Mouse (Mus musculus): ENCODE measurements at regions not wholly inside any gene's neighbourhood (a gene's known extent, or its start where the extent isn't known, plus 50 kb on each side); places are given as distances from the start of the nearest gene placed in this dataset.
A peak's percentile ranks its signal among the peaks of the same experiment; 100 is the strongest.

GRCm38 (mm10) chr14:105402556-105402955, 144.2 kb downstream of the Ndfip2 start:
- H3K9me3 ChIP-seq (replicated peaks; ENCODE audit: insufficient read depth, low read length), result no peaks in the 10 kb centered on the region
- no peaks in the 10 kb centered on the region for H3K79me2 ChIP-seq (ENCODE audit: control insufficient read depth, insufficient read depth, low read length, poor library complexity)
- H3K4me1 ChIP-seq (ENCODE audit: control insufficient read depth in 1 of 2, insufficient read depth in 2 of 2, low read length in 2 of 2), result no peaks in the 10 kb centered on the region
- H3K36me3 ChIP-seq (ENCODE audit: control insufficient read depth in 1 of 2, insufficient read depth in 2 of 2, low read length in 2 of 2), result peaks cover 0 to 5% of the 10 kb centered on the region in 2 experiments; a peak in 2 of 4 replicates
- no peak for TF ChIP-seq CTCF (IDR thresholded peaks at IDR 0.05 in 2 of 3, conservative IDR thresholded peaks at IDR 0.05 in 1 of 3; ENCODE audit: control insufficient read depth in 1 of 3, insufficient read depth in 1 of 3, low read depth in 2 of 3, low read length in 3 of 3, poor library complexity in 1 of 3, severe bottlenecking in 1 of 3)
- TF ChIP-seq POLR2A (IDR thresholded peaks at IDR 0.05; ENCODE audit: control insufficient read depth in 1 of 2, insufficient read depth in 1 of 2, low read depth in 1 of 2, low read length in 2 of 2, poor library complexity in 1 of 2), result no peak
- no peak for TF ChIP-seq KAT2A (conservative IDR thresholded peaks at IDR 0.05; ENCODE audit: low read depth, low read length)
- no peak for TF ChIP-seq MAX (IDR thresholded peaks at IDR 0.05; ENCODE audit: low read length)
- no peak for TF ChIP-seq MAFK (IDR thresholded peaks at IDR 0.05; ENCODE audit: borderline replicate concordance, low read depth, low read length)
- no peak for TF ChIP-seq ZMIZ1 (IDR thresholded peaks at IDR 0.05; ENCODE audit: low read depth, low read length)
- no peak for TF ChIP-seq MAZ (IDR thresholded peaks at IDR 0.05; ENCODE audit: low read depth, low read length)
- TF ChIP-seq JUND (IDR thresholded peaks at IDR 0.05; ENCODE audit: low read depth, low read length), result no peak
- TF ChIP-seq ELF1 (IDR thresholded peaks at IDR 0.05; ENCODE audit: low read depth, low read length), result no peak
- no peak for TF ChIP-seq CHD2 (IDR thresholded peaks at IDR 0.05; ENCODE audit: low read length)
- no peak for TF ChIP-seq GATA1 (IDR thresholded peaks at IDR 0.05; ENCODE audit: low read depth, low read length)
- no peak for TF ChIP-seq NRF1 (IDR thresholded peaks at IDR 0.05; ENCODE audit: insufficient read depth, low read depth, low read length, poor library complexity, severe bottlenecking)
- TF ChIP-seq RCOR1 (IDR thresholded peaks at IDR 0.05; ENCODE audit: low read depth, low read length), result no peak
- no peak overlapping the region for H3K9ac ChIP-seq (ENCODE audit: control insufficient read depth, low read depth, low read length, poor library complexity, severe bottlenecking)
- no peak overlapping the region for H3K27ac ChIP-seq (ENCODE audit: control insufficient read depth, low read depth, low read length)
- DNase-seq (ENCODE audit: low read depth, low spot score), result no peak
- no peak overlapping the region for H3K4me3 ChIP-seq (ENCODE audit: control insufficient read depth in 1 of 2, insufficient read depth in 1 of 2, low read depth in 2 of 2, low read length in 2 of 2)
- H3K27me3 ChIP-seq (ENCODE audit: control insufficient read depth in 1 of 2, insufficient read depth in 2 of 2, low read length in 2 of 2), result no peaks in the 10 kb centered on the region

GRCm38 (mm10) chr14:105397467-105397866, 139.1 kb downstream of the Ndfip2 start:
- H3K27ac ChIP-seq (ENCODE audit: control insufficient read depth, low read depth, low read length), result no peak overlapping the region
- DNase-seq (ENCODE audit: low read depth, low spot score), result peak; percentile 65
- H3K79me2 ChIP-seq (ENCODE audit: control insufficient read depth, insufficient read depth, low read length, poor library complexity), result no peaks in the 10 kb centered on the region
- H3K27me3 ChIP-seq (ENCODE audit: control insufficient read depth in 1 of 2, insufficient read depth in 2 of 2, low read length in 2 of 2), result no peaks in the 10 kb centered on the region
- H3K4me3 ChIP-seq (ENCODE audit: control insufficient read depth in 1 of 2, insufficient read depth in 1 of 2, low read depth in 2 of 2, low read length in 2 of 2), result peak overlapping the region in 1 of 2 experiments; percentile 1; a peak in 1 of 4 replicates
- H3K4me1 ChIP-seq (ENCODE audit: control insufficient read depth in 1 of 2, insufficient read depth in 2 of 2, low read length in 2 of 2), result no peaks in the 10 kb centered on the region
- no peaks in the 10 kb centered on the region for H3K9me3 ChIP-seq (replicated peaks; ENCODE audit: insufficient read depth, low read length)
- no peaks in the 10 kb centered on the region for H3K36me3 ChIP-seq (ENCODE audit: control insufficient read depth in 1 of 2, insufficient read depth in 2 of 2, low read length in 2 of 2)
- H3K9ac ChIP-seq (ENCODE audit: control insufficient read depth, low read depth, low read length, poor library complexity, severe bottlenecking), result no peak overlapping the region
- TF ChIP-seq ZC3H11A (IDR thresholded peaks at IDR 0.05; ENCODE audit: low read depth, low read length) (peak; percentile 89), ZNF384 (IDR thresholded peaks at IDR 0.05; ENCODE audit: low read depth, low read length) (0 out of 2 replicates have a peak, but pooled peaks have one; percentile 19), NRF1 (IDR thresholded peaks at IDR 0.05; ENCODE audit: insufficient read depth, low read depth, low read length, poor library complexity, severe bottlenecking) (no peak), TBP (IDR thresholded peaks at IDR 0.05; ENCODE audit: low read depth, low read length) (no peak), SMC3 (IDR thresholded peaks at IDR 0.05; ENCODE audit: low read depth, low read length) (peak; percentile 93), CTCF (IDR thresholded peaks at IDR 0.05 in 2 of 3, conservative IDR thresholded peaks at IDR 0.05 in 1 of 3; ENCODE audit: control insufficient read depth in 1 of 3, insufficient read depth in 1 of 3, low read depth in 2 of 3, low read length in 3 of 3, poor library complexity in 1 of 3, severe bottlenecking in 1 of 3) (peak; percentile 23 to 79 (median 65); a peak in 5 of 6 replicates), RAD21 (IDR thresholded peaks at IDR 0.05; ENCODE audit: low read depth, low read length) (peak; percentile 83), GATA1 (IDR thresholded peaks at IDR 0.05; ENCODE audit: low read depth, low read length) (no peak), USF1 (IDR thresholded peaks at IDR 0.05; ENCODE audit: low read depth, low read length) (no peak), CHD1 (IDR thresholded peaks at IDR 0.05; ENCODE audit: low read depth, low read length) (no peak), POLR2A (IDR thresholded peaks at IDR 0.05; ENCODE audit: control insufficient read depth in 1 of 2, insufficient read depth in 1 of 2, low read depth in 1 of 2, low read length in 2 of 2, poor library complexity in 1 of 2) (no peak)
